Mouse (Mus musculus): Measurements from ENCODE around the gene Rcan2. TPM values are rescaled to one million over a fixed set of nuclear protein-coding genes. Genes with fewer than 3 reads are reported as not detected.

The Rcan2 gene
- polyA plus RNA-seq, 1 experiment, result not detected

DNA sequence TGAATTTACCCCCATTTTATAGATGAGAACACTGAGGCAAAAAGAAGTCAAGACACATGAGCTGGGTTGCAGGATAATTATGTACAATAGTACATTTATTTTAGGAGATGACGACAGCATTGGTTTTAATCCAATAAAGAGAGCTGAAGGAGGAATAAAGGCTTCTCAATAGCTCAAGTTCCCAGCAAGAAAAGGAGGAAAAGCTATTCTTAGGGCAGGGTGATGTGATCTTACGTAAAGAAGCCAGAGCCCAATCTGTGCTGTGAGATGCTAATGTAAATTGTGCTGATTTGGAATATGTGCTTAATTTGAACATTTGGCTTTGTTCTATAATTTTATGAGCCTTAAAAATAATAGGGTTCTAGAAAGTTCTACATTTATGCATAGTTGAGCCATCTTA lies 176.4 kb downstream of the Rcan2 start:
- no peak for TF ChIP-seq CTCF (IDR thresholded peaks at IDR 0.05; ENCODE audit: insufficient read depth, low read depth, low read length)
- no peak for TF ChIP-seq POLR2A (IDR thresholded peaks at IDR 0.05; ENCODE audit: insufficient read depth, low read depth, low read length)
- WGBS, result 45% methylated on average over 2 of the region's 2 CpGs
- H3K27ac ChIP-seq (ENCODE audit: insufficient read depth, low read depth, low read length), result no peak overlapping the region
- H3K4me3 ChIP-seq (ENCODE audit: insufficient read depth, low read depth, low read length), result no peak overlapping the region
- H3K4me1 ChIP-seq (ENCODE audit: control insufficient read depth, insufficient read depth, low read length), result peaks cover 15% of the 10 kb centered on the region

DNA sequence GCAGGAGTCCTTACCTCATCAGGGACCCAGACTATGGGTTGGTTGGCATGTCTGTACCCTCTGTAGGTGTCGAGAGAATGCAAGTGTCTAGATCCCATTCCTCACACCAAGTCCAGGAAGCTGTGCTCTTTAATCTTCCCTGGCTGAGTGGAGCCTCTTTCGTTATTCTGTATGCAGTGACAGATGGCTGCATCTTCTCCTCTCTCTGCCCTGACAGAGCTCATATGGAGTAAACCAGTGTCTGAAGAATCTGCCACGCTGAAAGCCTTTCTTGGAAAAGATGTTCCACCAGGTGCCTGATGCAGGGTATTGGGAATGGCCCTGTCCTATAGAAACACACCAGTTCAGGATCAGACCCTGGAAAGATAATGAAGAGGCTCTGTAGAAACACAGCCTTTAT lies 178.8 kb downstream of the Rcan2 start:
- no peak for TF ChIP-seq CTCF (IDR thresholded peaks at IDR 0.05; ENCODE audit: insufficient read depth, low read depth, low read length)
- no peak for TF ChIP-seq POLR2A (IDR thresholded peaks at IDR 0.05; ENCODE audit: insufficient read depth, low read depth, low read length)
- H3K4me3 ChIP-seq (ENCODE audit: insufficient read depth, low read depth, low read length), result no peak overlapping the region
- H3K4me1 ChIP-seq (ENCODE audit: control insufficient read depth, insufficient read depth, low read length), result peaks cover 6% of the 10 kb centered on the region
- 93% methylated on average over 3 of the region's 3 CpGs for WGBS
- H3K27ac ChIP-seq (ENCODE audit: insufficient read depth, low read depth, low read length), result no peak overlapping the region

- Histone ChIP-seq H3K4me1 (ENCODE audit: control insufficient read depth, insufficient read depth, low read length) (peaks cover 6% of the 10 kb centered on the region), H3K27ac (ENCODE audit: insufficient read depth, low read depth, low read length) (no peak overlapping the region), H3K4me3 (ENCODE audit: insufficient read depth, low read depth, low read length) (no peak overlapping the region)
- TF ChIP-seq CTCF (IDR thresholded peaks at IDR 0.05; ENCODE audit: insufficient read depth, low read depth, low read length) (no peak), POLR2A (IDR thresholded peaks at IDR 0.05; ENCODE audit: insufficient read depth, low read depth, low read length) (no peak)
- WGBS, result 93% methylated on average over 1 of the region's 1 CpGs
Measured at GRCm38 (mm10) chr17:43982505-43982904, 181.4 kb downstream of the Rcan2 start.

GRCm38 (mm10) chr17:43989334-43989945 lies 188.3 kb downstream of the Rcan2 start:
- Histone ChIP-seq H3K4me1 (ENCODE audit: control insufficient read depth, insufficient read depth, low read length) (peaks cover 3% of the 10 kb centered on the region), H3K4me3 (ENCODE audit: insufficient read depth, low read depth, low read length) (no peak overlapping the region), H3K27ac (ENCODE audit: insufficient read depth, low read depth, low read length) (no peak overlapping the region)
- TF ChIP-seq POLR2A (IDR thresholded peaks at IDR 0.05; ENCODE audit: insufficient read depth, low read depth, low read length), result no peak
- TF ChIP-seq CTCF (IDR thresholded peaks at IDR 0.05; ENCODE audit: insufficient read depth, low read depth, low read length), result no peak
- WGBS, result 39% methylated on average over 5 of the region's 5 CpGs

DNA sequence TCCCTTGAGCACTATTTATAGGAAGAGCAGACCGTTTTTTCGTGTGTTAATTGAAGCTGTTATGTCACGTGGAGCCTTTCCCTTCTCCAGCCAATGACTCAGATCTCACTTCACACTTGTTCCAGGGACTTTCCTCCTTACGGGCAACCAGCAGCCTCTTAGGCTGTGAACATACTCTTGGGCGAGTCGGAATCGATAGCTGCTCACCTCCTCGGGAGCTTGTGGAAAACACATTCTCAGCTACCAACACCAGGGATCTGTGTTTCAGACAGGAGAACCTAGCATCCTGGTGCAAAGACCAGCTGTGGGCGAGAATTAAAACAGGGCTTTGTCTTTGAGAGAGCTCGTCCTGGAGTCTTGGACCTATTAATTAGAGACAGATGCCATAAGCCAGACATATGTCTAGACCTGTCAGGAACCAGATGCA lies 189.8 kb downstream of the Rcan2 start:
- no peak overlapping the region for H3K4me3 ChIP-seq (ENCODE audit: insufficient read depth, low read depth, low read length)
- WGBS, result 21% methylated on average over 10 of the region's 10 CpGs
- TF ChIP-seq CTCF (IDR thresholded peaks at IDR 0.05; ENCODE audit: insufficient read depth, low read depth, low read length), result no peak
- no peak for TF ChIP-seq POLR2A (IDR thresholded peaks at IDR 0.05; ENCODE audit: insufficient read depth, low read depth, low read length)
- peak overlapping the region; percentile 4; the same call in 1 of the 2 replicates for H3K27ac ChIP-seq (ENCODE audit: insufficient read depth, low read depth, low read length)
- H3K4me1 ChIP-seq (ENCODE audit: control insufficient read depth, insufficient read depth, low read length), result peaks cover 3% of the 10 kb centered on the region

DNA sequence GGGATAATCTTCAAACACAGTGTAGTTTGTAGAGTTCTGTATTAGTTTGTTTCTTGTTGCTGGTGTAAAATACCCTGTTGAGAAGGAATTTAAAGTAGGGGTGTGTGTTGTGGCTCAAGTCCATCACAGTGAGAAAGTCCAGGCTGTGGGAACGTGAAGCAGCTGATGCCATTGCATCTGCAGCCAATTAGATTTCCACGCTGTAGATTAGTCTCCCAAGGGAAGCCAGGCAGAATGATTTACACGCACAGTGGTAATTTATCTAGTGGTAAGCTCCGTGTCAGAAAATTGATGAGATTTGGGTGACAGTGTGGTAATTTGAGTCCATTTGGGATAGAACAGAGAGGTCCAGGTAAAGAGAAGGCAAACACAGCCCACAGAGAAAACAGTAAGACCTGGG lies 192.9 kb downstream of the Rcan2 start:
- WGBS, result 48% methylated on average over 4 of the region's 4 CpGs
- TF ChIP-seq CTCF (IDR thresholded peaks at IDR 0.05; ENCODE audit: insufficient read depth, low read depth, low read length) (no peak), POLR2A (IDR thresholded peaks at IDR 0.05; ENCODE audit: insufficient read depth, low read depth, low read length) (no peak)

GRCm38 (mm10) chr17:43997514-43997913 lies 196.4 kb downstream of the Rcan2 start:
- H3K4me1 ChIP-seq (ENCODE audit: control insufficient read depth, insufficient read depth, low read length), result peaks cover 5% of the 10 kb centered on the region; the same call in 1 of the 2 replicates
- H3K27ac ChIP-seq (ENCODE audit: insufficient read depth, low read depth, low read length), result peak overlapping the region; percentile 69
- H3K4me3 ChIP-seq (ENCODE audit: insufficient read depth, low read depth, low read length), result no peak overlapping the region
- 40% methylated on average over 7 of the region's 7 CpGs for WGBS
- no peak for TF ChIP-seq POLR2A (IDR thresholded peaks at IDR 0.05; ENCODE audit: insufficient read depth, low read depth, low read length)
- no peak for TF ChIP-seq CTCF (IDR thresholded peaks at IDR 0.05; ENCODE audit: insufficient read depth, low read depth, low read length)

More for the DNA sequence above, 192.9 kb downstream of the Rcan2 start:
- Histone ChIP-seq H3K4me1 (ENCODE audit: control insufficient read depth, insufficient read depth, low read length) (peaks cover 5% of the 10 kb centered on the region), H3K4me3 (ENCODE audit: insufficient read depth, low read depth, low read length) (no peak overlapping the region), H3K27ac (ENCODE audit: insufficient read depth, low read depth, low read length) (no peak overlapping the region)

- Histone ChIP-seq H3K27ac (ENCODE audit: insufficient read depth, low read depth, low read length) (no peak overlapping the region), H3K4me1 (ENCODE audit: control insufficient read depth, insufficient read depth, low read length) (peaks cover 5% of the 10 kb centered on the region; the same call in 1 of the 2 replicates), H3K4me3 (ENCODE audit: insufficient read depth, low read depth, low read length) (no peak overlapping the region)
- TF ChIP-seq POLR2A (IDR thresholded peaks at IDR 0.05; ENCODE audit: insufficient read depth, low read depth, low read length) (no peak), CTCF (IDR thresholded peaks at IDR 0.05; ENCODE audit: insufficient read depth, low read depth, low read length) (no peak)
- WGBS, result 95% methylated on average over 6 of the region's 6 CpGs
Measured at GRCm38 (mm10) chr17:43998095-43998494, 196.9 kb downstream of the Rcan2 start.

GRCm38 (mm10) chr17:44004401-44004800 lies 203.2 kb downstream of the Rcan2 start:
- 93% methylated on average over 2 of the region's 2 CpGs for WGBS
- Histone ChIP-seq H3K4me3 (ENCODE audit: insufficient read depth, low read depth, low read length) (no peak overlapping the region), H3K27ac (ENCODE audit: insufficient read depth, low read depth, low read length) (no peak overlapping the region), H3K4me1 (ENCODE audit: control insufficient read depth, insufficient read depth, low read length) (0 out of 2 replicates have a peak, but pooled peaks cover 2% of the 10 kb centered on the region)
- TF ChIP-seq CTCF (IDR thresholded peaks at IDR 0.05; ENCODE audit: insufficient read depth, low read depth, low read length), result no peak
- TF ChIP-seq POLR2A (IDR thresholded peaks at IDR 0.05; ENCODE audit: insufficient read depth, low read depth, low read length), result no peak

Measured in olfactory bulb, adult 2 months (tissue).